Mouse (Mus musculus) layer of hippocampus, adult 18-20 months (tissue): ENCODE data around the gene Sbk3. TPM values are rescaled to one million over a fixed set of nuclear protein-coding genes. Genes with fewer than 3 reads are reported as not detected.

ENCODE experiments used
- DNase-seq, 2 experiments: peaks; one replicate each; pipeline ENCODE4 v3.0.0; 2022; ENCODE audit warnings: low spot score in 2 of 2
- total RNA-seq, 2 experiments: library from RNA; stranded (reverse); gene quantifications; 2 replicates each; pipeline ENCODE4 v1.2.3; 2021

Sbk3 gene
- total RNA-seq, 2 experiments from 2014 or later: 0.62 to 1.0 TPM

DNA sequence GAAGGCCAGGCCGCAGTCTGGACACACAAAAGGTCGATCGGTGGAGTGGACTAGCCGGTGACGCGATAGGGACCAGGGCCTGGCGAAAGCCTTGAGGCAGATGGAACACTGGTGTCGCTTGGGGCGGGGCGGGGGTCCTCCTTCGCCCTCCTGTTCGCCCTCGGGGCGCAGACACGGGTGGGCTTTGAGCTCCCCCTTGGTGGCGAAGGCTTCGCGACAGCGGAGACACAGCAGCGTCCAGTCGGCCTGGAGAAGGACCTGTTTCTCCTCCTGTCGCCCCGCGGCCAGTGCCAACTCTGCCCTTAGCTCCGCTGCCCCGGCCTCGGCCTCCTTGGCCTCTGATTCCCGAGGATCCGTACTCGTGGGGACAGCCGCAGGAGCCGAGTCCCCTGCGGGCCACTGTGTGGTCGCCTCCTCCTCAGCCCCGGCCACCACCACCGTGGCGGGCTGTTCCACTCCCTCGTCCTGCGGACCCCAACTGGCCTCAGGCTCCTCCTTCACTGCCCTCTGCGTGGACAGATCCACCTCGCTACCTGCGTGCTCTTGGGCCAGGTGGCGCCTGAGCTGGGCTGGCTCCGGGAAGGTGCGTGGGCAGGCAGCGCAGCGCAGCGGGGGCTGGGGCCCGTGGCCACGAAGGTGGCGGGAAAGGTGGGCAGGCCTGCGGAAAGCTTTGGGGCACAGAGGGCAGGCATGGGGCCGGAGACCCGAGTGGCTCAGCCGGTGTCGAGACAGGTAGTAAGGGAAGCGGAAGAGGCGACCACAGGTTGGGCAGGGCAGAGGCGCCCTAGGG lies 23.2 kb upstream of the Sbk3 start:
- DNase-seq: no peak

DNA sequence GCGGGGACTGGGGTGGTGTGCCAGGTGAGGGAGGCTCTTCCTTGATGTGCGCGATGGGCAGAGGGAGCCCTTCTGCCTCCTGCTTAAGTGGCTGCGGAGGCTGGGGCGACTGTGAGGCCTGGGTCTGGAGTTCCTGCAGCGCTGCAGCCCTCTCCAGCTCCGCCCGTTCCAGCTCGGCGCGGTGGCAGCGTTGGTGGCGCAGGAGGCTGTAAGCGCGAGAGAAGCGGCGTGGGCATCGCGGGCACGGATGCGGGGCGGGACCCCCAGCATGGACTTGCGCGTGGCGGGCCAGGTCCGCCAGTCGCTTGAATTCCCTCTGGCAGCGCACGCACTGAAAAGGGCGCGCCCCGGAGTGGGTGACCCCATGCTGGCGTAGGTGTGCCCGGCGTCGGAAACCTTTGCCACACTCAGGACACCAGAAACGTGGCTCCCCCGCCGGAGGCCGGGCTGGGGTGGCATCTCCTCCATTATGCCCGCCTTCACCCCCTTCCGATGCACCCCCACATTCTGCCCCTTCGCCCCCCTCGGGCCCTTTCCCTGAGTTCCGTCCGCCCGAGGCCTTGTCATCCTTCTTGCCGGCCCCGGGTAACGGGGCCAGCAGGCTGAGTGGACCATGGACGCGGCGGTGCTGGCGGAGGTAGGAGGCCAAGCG lies 22.5 kb upstream of the Sbk3 start:
- no peak for DNase-seq

DNA sequence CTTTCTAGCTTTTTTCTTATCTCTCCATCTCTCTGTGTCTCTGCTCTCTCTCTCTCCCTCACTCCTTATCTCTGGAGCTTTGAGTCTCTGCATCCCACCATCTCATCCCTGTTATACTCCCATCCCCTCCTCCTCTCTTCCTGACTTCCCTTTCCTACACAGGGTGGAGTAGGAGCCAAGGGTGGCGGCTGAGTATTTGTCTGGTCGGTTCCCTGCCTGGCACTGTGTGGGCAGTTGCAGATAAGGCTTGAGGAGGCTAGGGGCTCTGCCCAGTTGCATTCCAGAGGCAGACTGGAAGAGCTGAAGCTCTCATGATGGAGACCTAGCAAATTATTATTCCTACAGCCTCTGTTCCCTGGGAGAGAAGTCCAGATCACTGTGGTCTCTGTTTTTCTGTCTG lies 17.3 kb upstream of the Sbk3 start:
- no peak for DNase-seq

DNA sequence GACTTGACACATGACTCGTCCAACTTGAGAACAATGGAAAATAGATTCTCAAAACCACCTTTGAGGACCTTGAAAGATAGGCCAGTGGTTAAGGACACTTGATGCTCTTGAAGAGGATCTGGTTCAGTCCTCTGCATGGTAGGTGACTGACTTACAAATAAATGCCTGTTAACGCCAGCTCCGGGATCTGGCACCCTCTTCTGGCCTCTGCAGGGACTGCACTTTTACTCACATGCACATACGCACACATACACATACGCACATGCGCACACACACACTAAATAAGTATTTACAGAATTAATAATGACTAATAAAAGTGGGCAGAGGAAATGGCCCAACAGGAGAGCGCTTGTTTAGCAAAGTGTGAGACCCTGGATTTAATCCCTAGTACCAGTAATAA lies 5.9 kb upstream of the Sbk3 start:
- no peak for DNase-seq

DNA sequence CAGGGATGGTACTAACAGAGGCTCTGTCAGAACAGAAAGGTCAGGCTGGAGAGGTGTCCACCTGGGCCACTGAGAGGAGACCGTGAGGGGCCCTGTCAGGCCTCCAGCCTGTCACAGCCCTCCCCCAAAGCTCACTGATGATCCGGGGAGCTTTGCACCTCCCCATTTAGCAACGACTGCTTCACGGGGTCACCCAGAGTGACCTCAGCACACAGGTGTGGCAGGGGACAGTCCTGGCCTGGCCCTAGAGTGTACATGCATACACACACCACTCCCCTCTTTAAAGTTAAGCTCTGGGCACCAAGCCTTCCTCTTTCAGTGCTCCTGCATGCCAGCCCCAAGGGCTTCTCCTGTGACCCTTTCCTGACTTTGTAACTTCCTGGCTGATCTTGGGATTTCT lies 4.5 kb upstream of the Sbk3 start:
- DNase-seq: no peak

DNA sequence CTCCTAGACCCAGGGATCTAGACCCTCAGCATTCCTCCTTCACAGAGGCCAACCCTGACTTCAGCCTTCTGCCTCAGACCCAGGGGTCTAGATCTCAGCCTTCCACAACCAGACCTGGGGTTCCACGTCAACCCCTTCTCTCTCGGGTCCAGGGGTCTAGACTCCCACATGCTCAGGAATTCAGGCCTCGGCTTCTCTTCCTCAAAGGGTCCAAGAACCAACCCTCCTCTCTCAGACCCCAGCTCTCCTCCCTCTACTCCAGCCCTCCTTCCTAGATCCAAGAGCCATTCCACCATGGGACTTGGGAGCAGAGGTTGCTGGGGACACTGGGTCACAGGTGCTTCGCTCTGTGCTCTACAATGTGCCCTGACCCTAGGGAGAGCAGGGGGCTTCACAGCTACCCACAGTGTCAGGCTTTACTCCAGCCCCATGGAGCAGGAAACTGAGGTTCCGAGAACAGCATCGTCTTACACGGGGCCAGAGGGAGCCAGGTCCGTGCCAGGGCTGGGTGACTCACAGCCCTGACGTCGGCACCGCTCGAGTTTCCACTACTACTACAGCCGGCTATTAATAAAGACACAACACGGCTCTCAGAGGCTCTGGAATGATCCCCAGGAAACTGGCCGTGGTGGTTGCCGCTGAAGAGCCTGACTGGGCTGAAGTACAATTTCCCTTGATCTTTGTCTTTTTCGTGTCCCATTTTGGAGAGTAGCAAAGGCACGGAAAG lies 1.5 kb upstream of the Sbk3 start:
- no peak for DNase-seq

DNA sequence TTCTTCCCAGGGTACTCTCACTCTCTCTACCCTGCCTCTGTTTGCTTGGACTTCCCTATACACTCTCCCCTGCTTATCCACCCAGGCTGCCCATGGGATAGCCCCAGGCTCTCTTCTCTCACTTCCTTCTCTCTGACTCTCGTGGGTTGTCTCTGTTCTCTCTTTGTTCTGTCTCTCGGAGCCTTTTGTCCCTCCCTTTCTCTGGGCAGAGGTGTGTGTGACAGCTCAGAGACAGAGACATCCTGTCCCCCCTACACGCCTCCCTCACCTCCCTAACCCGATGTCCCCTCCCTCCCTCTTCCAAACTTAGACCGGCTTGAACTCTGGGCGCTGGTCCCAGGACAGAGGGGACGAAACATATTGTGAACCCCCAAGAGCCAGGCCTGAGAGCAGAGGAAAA lies 742 bp upstream of the Sbk3 start:
- DNase-seq: no peak

DNA sequence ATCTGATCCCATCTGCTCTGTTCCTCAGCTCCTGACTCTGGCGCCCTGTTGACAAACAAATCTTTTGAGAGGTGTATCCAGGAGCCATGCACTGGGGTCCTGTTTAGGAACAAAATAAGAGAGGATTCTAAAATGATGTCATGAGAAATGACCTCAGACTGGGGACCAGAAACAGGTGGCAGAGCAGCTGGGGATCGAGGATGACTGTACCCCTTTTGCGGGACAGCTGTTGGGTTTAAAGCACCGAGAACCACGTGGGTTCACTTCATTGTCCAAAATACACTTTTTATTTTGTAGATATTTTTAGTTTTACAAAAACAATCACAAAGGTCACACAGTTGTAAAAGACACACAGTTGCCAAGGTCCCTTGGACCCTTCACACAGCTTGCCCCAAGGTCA lies 6.0 kb downstream of the Sbk3 start:
- no peak for DNase-seq

DNA sequence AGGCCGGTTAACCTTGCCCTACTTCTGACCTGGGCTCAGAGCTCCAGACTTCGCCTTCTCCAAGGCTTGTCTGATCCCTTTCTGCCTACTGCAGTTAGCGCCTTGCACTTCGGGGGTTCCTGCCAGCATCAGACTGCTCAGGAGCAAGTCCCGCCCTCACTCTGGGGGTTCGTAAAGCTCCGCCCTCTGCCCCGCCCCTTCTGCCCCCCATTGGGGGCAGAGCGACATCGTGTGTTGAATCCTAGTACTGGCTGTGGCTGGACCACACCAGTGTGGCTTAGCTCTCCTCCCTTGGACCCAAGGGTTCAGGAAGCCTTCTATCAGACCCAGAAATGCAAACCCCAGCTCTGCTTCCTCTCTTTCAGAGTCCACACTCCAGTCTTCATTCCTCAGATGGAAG lies 6.7 kb downstream of the Sbk3 start, which contains the start of gene Sbk2:
TSS of gene Sbk2 (minus strand) at position 135 of the 400 bp plus-strand sequence.
- DNase-seq: peak; percentile 35 to 81

DNA sequence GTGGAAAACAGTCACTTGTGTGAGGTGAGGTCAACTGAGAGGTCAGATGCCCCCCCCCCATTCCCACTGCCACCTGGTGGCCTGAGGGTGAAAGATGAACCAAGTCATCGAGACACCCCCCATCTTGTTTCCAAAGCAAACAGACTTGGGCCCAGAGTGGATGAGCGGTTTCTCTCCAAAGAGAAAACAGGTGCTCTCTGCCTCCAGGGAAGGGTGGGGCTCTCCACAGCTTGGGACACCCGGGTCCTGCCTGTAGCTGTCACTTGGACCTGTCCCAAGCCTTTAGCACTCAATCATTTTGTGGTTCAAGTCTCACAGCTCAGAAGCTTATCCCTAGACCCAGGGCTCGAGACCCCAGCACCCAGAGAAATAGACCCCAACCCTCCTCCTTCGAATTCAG lies 7.4 kb downstream of the Sbk3 start:
- no peak for DNase-seq

DNA sequence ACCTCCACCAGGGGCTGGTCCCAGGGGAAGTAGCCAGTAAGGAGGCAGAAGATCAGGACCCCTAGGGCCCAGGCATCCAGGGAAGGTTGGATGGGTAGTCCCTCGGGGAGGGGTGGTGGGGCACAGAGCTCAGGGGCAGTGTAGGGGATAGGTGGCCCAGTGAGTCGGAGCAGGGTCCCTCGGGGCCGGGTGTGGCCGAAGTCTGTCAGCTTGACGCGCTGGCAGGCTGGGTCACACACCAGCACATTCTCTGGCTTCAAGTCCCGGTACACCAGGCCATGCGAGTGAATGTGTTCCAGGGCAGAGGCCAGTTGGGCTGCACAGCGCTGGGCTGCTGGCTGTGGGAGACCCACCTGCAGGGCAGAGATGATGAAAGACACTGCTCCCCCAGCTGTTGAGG lies 13.6 kb downstream of the Sbk3 start:
- DNase-seq: no peak

DNA sequence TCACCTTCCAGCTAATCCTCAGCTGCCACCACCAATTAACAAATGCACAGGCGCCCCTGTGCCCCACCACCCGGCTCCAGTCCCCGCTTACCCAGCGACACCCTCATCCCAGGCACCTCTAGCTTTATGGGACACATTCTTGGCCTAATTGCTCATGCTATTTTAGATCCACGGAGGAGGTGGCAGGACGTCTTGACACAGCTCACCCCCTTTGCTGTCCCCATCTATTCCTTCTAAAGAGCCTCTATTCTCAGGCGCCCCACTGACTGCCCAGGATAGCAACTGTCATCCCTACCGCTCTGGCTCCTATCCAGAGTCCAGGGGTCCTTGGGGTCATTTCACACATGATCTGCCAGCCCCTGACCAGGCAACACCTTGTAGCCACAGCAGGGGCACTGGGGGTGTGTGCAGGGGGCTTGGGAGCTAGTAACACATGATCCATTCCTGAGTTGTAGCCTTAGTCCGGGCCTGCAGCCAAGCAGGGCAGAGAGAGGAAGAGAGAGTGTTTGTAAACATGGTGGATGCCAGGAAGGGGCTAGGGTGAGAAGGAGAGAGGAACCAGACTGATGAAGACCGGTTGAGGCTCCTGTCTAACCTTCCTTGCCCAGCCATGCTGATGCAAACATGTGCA lies 17.0 kb downstream of the Sbk3 start:
- no peak for DNase-seq

DNA sequence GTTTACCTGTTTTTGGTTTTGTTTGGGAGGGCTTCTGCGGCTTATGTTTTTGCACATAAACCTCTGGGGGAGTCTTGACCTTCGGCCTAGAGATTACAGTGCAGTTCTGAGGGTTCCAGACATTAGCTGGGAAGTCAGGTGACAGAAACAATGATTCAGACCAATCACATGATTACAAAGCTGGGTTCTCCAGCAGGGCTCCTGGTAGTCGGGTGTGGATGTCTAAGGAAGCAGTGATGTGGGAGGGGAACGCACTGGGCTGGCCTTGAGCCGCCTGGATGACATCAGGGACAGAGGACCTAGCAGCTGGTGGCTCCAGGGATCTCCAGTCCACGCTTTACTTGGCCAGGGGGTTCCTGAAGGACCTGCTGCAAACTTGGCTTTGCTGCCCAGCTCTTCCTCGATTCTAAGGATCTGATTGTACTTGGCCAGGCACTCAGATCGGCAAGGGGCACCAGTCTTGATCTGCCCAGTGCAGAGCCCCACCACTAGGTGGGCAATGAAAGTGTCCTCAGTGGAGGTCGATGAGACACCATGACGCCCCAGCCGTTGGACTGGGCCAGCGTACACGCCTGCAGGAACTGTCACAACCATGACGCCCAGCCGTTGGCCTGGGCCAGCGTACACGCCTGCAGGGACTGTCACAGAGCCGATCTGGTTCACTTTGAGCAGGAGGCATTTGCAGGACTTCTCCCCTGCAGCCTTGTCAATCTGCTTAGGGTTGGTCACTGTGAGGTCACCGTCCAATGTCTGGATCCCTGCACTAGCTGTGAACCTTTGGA lies 20.2 kb downstream of the Sbk3 start:
- no peak for DNase-seq

DNA sequence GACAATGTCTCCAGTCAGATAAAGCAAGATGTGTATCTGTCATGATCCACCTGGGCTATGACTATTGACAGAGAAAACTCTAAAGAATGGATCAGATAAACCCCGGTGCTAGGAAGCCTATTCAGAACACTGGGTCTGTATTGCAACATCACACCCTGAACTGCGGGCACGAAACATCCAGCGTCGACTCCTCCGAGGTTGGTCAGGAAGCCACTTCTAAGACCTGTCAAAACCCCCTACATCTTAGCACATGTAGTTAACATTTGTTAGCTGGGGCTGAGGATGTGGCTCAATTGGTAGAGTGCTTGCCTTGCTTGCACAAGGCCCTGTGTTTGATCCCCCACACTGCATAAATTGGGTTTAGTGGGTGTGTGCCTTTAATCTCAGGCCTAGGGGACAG lies 22.6 kb downstream of the Sbk3 start:
- no peak for DNase-seq

DNA sequence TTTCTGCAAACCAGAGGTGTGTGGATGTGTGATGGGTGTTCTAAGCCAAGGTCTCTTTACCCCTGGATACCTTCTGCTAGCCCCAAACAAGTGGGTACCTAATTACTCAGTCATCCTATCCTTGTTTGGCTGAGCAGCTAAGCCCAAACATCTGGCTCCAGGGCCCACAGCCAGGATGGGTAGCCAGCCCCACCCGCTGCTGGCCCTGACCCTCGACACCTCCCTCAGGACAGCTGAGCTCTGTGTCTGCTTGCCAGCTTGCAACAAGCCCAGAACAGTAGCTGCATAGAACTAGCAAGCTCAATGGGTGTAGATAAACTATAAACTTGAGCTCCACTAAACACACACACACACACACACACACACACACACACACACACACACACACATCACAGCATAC lies 23.1 kb downstream of the Sbk3 start:
- DNase-seq: peak in 1 of 2 experiments; percentile 22

DNA sequence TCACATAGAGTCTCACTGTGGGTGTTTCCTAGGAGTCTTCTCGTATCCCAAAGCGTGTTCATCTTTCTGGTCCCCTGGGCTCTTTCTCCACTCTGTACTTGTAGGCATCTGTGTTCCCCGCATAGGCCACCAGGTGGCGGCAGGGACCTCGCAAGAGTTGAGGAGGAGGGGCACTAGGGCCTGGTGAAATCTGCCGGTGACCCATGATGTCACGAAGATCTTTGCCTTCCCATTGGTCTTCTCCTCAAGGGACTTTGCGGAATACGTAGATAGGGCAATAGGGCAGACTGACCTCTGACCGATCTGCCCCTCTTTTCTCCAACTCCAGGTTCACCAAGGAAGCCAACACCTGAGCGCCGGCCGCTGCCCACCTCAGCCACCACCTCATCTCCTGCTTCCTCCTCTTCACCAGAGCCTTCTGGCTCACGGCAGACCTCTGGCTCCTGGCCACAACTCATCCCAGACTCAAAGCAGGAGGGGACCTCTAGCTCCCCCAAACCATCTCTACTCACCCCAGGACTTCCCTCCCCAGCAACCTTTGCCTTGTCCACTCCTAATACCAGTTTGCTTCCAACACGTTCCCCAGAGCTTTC lies 27.6 kb downstream of the Sbk3 start:
- DNase-seq: peak; percentile 87 to 98

DNA sequence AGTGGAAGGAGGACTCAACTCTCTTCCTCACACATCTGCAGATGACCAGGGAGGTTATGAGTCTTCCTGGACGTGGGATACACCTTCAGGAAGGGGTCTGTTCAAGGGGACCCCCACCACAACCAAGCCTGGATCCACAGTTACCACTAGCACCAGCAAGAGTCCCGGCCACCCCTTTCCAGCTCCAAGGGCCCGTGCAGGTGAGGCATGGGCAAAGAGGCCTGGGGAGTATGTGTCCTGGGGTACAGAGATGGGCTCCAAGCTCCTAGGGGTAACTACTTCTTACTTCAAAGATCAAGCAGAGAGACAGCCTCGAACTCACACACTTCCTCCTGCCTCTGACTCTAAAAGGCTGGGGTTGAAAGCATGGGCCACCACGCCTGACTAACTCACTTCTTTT lies 28.3 kb downstream of the Sbk3 start:
- DNase-seq: no peak

DNA sequence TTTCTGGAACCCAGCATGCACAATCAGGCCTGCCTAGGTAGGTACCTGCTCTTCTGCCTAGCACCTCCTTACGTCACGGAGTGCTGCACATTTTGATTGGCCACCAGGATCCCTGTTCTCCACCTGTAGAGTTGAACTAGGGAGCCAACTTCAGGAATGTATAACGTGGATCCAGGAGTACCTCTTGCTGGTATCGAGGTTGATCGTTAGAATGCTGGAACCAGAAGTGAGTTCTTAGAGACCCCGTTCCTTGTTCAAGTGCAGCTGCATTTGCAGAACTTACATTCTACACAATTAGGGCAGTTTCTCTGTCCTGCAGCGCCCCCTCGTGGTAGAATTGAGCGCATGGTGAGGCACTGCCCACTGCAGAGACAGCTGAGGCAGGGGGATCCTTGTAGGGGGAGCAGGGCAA lies 30.9 kb downstream of the Sbk3 start:
- peak in 1 of 2 experiments; percentile 85 for DNase-seq

DNA sequence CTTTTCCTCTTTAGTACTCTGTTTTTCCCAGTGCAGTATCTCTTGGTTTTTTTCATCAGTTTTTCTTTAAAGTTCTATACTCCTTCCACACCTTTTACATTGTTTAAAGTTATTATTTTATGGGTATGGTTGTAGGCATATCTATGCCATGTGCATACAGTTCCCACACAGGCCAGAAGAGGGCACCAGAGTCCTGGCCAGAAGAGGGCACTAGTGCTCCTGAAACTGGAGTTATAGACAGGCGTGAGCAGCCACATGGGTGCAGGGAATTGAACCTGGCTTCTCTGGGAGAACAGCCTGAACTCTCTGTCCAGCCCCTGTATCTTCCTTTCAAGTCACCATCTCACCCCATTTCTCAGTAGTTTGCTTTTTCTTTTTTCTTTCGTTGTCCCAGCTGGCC lies 32.5 kb downstream of the Sbk3 start:
- DNase-seq: peak in 1 of 2 experiments; percentile 71

DNA sequence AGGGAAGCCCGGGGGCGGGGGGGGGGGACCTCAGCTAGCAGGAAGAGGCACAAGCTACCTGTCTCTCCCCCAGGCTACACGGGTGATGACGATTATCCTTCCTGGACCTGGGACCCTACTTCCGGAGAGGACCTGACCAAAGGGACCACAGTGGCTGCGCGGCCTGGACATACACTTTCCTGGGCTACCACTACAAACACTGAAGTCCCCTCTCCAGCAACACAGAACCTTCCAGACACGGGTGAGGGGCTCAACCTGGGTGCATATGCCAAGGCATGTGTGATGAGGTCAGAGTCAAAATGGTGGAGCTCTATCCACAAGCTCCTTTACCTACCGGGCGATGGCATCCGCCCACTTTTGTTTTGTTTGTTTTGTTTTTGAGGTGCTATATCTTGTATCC lies 33.6 kb downstream of the Sbk3 start:
- no peak for DNase-seq

DNA sequence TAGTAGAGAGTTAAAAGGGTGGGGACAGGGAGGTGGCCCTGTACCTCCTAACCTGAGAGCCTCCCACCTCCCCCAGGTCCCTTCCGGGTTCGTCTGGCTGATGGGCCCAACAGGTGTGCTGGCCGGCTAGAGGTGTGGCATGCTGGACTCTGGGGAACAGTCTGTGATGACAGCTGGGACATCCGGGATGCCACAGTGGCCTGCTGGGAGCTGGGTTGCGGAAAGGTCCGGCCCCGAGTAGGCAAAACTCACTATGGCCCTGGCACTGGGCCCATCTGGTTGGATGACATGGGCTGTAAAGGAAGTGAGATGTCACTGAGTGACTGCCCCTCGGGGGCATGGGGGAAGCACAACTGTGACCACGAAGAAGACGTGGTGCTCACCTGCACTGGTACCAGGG lies 34.1 kb downstream of the Sbk3 start:
- no peak for DNase-seq
